Comparison of ENCODE assay signal across 9 mouse cellular contexts in genomic region chr13:37325504-37325903, GRCm38 (mm10). TPM values are rescaled to one million over a fixed set of nuclear protein-coding genes. Genes with fewer than 3 reads are reported as not detected.
DNase-seq lines count a peak whose midpoint lies in the region; ATAC-seq and TF ChIP-seq lines count a peak whose summit lies in the region.
"Had no signal": no experiment of that assay in that cellular context is flagged by ENCODE, and none has a peak within 500 bp of the region (broad histone marks: within the 10 kb centered on the region; RNA-seq: fewer than 3 reads in every experiment).

No protein-coding gene starts in this region.

- intact Hi-C loops in gastrocnemius, adult 2 months (cut with DNase I): no loop called here

- H3K27me3 ChIP-seq in heart, embryonic 10.5 days (ENCODE audit: insufficient read depth, poor library complexity, severe bottlenecking): no peaks in the 10 kb centered on the region
- H3K27me3 ChIP-seq: limb, embryonic 12.5 days had no signal

- no peaks in the 10 kb centered on the region for H3K4me1 ChIP-seq in heart, embryonic 10.5 days
- H3K4me1 ChIP-seq in ES-E14 (ENCODE audit: control insufficient read depth in 2 of 2, insufficient read depth in 2 of 2, low read length in 2 of 2, poor library complexity in 1 of 2): no peaks in the 10 kb centered on the region; a peak in 1 of 4 replicates

- H3K4me3 ChIP-seq in heart, embryonic 10.5 days: no peak overlapping the region
- no peak overlapping the region for H3K4me3 ChIP-seq in ES-E14 (ENCODE audit: insufficient read depth in 1 of 2, low read depth in 1 of 2, low read length in 2 of 2, poor library complexity in 1 of 2, severe bottlenecking in 1 of 2)
- H3K4me3 ChIP-seq in gastrocnemius, adult 2 months: no peak overlapping the region
- H3K4me3 ChIP-seq: limb, embryonic 12.5 days had no signal

- in situ Hi-C loops in ES-E14 (cut with MboI; ENCODE audit: low sequenced_read_pairs in 2 of 2, unreplicated experiment in 2 of 2): no loop called here

- WGBS in heart, embryonic 10.5 days: 81% methylated on average over 3 of the region's 3 CpGs

- peak; percentile 58 for DNase-seq in heart, adult 8-10 months (ENCODE audit: low spot score)
- DNase-seq in heart, embryonic 10.5 days (ENCODE audit: low spot score): no peak
- DNase-seq in ES-E14 (ENCODE audit: low read depth, low spot score): peak; percentile 74
- peak; percentile 29 for DNase-seq in c-Kit-positive CD71-positive TER-119-positive erythroid progenitor cells, embryonic 14.5 days (ENCODE audit: low spot score)
- peak; percentile 60 for DNase-seq in gastrocnemius, adult 2 months
- DNase-seq in layer of hippocampus, adult 9-10 months (ENCODE audit: low spot score): peak; percentile 61
- DNase-seq in testis, postnatal 14 days (ENCODE audit: low spot score): peak; percentile 46

- no peaks in the 10 kb centered on the region for H3K9me3 ChIP-seq in heart, embryonic 10.5 days
- no peaks in the 10 kb centered on the region for H3K9me3 ChIP-seq in ES-E14 (ENCODE audit: control insufficient read depth, insufficient read depth, low read depth, low read length)
- H3K9me3 ChIP-seq: limb, embryonic 12.5 days had no signal

- ATAC-seq in megakaryocyte progenitor cell, adult 5-6 weeks (replicated peaks; ENCODE audit: poor library complexity): peak; percentile 94

- H3K9ac ChIP-seq in ES-E14 (ENCODE audit: insufficient read depth, low read depth, low read length, poor library complexity, severe bottlenecking): no peak overlapping the region
- H3K9ac ChIP-seq: limb, embryonic 12.5 days had no signal

- TF ChIP-seq CTCF in gastrocnemius, adult 2 months (IDR thresholded peaks at IDR 0.05): peak; percentile 77

- H3K36me3 ChIP-seq in heart, embryonic 10.5 days: no peaks in the 10 kb centered on the region
- no peaks in the 10 kb centered on the region for H3K36me3 ChIP-seq in ES-E14 (ENCODE audit: control insufficient read depth, insufficient read depth, low read length, poor library complexity, severe bottlenecking)
- H3K36me3 ChIP-seq: limb, embryonic 12.5 days had no signal

- no peak overlapping the region for H3K27ac ChIP-seq in heart, embryonic 10.5 days
- no peak overlapping the region for H3K27ac ChIP-seq in ES-E14 (ENCODE audit: insufficient read depth, low read depth, low read length, poor library complexity, severe bottlenecking)
- no peak overlapping the region for H3K27ac ChIP-seq in gastrocnemius, adult 2 months
- H3K27ac ChIP-seq: limb, embryonic 12.5 days had no signal

TF ChIP-seq in ES-E14, 5 proteins besides CTCF, POLR2A, EP300 and RAD21:
- TF ChIP-seq ZC3H11A (IDR thresholded peaks at IDR 0.05; ENCODE audit: borderline replicate concordance, low read depth, low read length) (peak; percentile 25; the same call in 1 of the 2 replicates), MAFK (IDR thresholded peaks at IDR 0.05; ENCODE audit: insufficient read depth, low read depth, low read length) (no peak), HCFC1 (IDR thresholded peaks at IDR 0.05; ENCODE audit: borderline replicate concordance, insufficient read depth, low read length) (no peak)

RNA-seq across cellular contexts. Expression of gene Ly86, which starts 19.5 kb away (rescaled TPM):
- 1 to 10 TPM; 1.2 to 1.7 (median 1.4) TPM for total RNA-seq in heart, adult 8-10 months (2022)
- 0.46 and 1.3 TPM in 2 replicates for polyA plus RNA-seq in heart, embryonic 10.5 days (2016; fragmentation: Nextera tagmentation; extraction: Ambion mirVana)
- 0.21 and 0.94 TPM in 2 replicates for total RNA-seq in ES-E14 (2012; rRNA removed)
- total RNA-seq in gastrocnemius, adult 2 months (2021): under 1 TPM; 0.67 to 0.71 TPM
- 177 and 225 TPM in 2 replicates for total RNA-seq in megakaryocyte progenitor cell, adult 5-6 weeks (2015)
- 136 and 198 TPM in 2 replicates for total RNA-seq in megakaryocyte progenitor cell, adult 5-6 weeks (2017)

Comparison
In these comparisons a context has a peak if more than half of its experiments do, and no peak if none do; other contexts are left out.
1. RNA of gene Ly86, which starts 19.5 kb away (total RNA-seq): 136 to 225 TPM in megakaryocyte progenitor cell, adult 5-6 weeks; 1.2 to 1.7 TPM in heart, adult 8-10 months, 0.21 to 0.94 TPM in ES-E14 and 0.67 to 0.71 TPM in gastrocnemius, adult 2 months; every median in the first group is over 10 times any median in the second.